In genomic region chr6:143115011-143115445, GRCm38 (mm10) we compare ENCODE assay signal across 8 mouse cellular contexts. TPM values are rescaled to one million over a fixed set of nuclear protein-coding genes. Genes with fewer than 3 reads are reported as not detected.
DNase-seq lines count a peak whose midpoint lies in the region; ATAC-seq and TF ChIP-seq lines count a peak whose summit lies in the region.

No protein-coding gene starts in this region.

- H3K4me2 ChIP-seq in heart, embryonic 13.5 days = peak overlapping the region; percentile 20; the same call in 1 of the 2 replicates
- peak overlapping the region; percentile 42 for H3K4me2 ChIP-seq in liver, embryonic 11.5 days

- peaks cover 9% of the 10 kb centered on the region for H3K4me1 ChIP-seq in heart, embryonic 13.5 days
- H3K4me1 ChIP-seq in liver, embryonic 11.5 days (replicated peaks; ENCODE audit: control insufficient read depth, insufficient read depth, low read length) = peaks cover 6% of the 10 kb centered on the region

- no peaks in the 10 kb centered on the region for H3K36me3 ChIP-seq in heart, embryonic 13.5 days
- no peaks in the 10 kb centered on the region for H3K36me3 ChIP-seq in liver, embryonic 11.5 days (ENCODE audit: control insufficient read depth, insufficient read depth, low read length)
- no peaks in the 10 kb centered on the region for H3K36me3 ChIP-seq in splenic B cell, adult 2 months (ENCODE audit: control insufficient read depth, insufficient read depth, low read length, poor library complexity, severe bottlenecking)

- H3K9me3 ChIP-seq in heart, embryonic 13.5 days = no peaks in the 10 kb centered on the region
- H3K9me3 ChIP-seq in liver, embryonic 11.5 days (ENCODE audit: control insufficient read depth, low read length) = no peaks in the 10 kb centered on the region

- DNase-seq in heart, postnatal 4 days = no peak
- DNase-seq in liver, embryonic 11.5 days (ENCODE audit: low spot score) = no peak
- DNase-seq in splenic B cell, adult 2 months (ENCODE audit: low read depth, low spot score) = peak; percentile 56
- no peak for DNase-seq in right cerebral cortex, postnatal 10 days (ENCODE audit: low spot score in 2 of 2)
- DNase-seq in cerebellum, adult 8-10 months = no peak
- no peak for DNase-seq in layer of hippocampus, adult 2 months (ENCODE audit: low spot score in 2 of 2)

- 26% methylated on average over 9 of the region's 9 CpGs for WGBS in heart, embryonic 13.5 days
- 25% methylated on average over 9 of the region's 9 CpGs for WGBS in liver, embryonic 11.5 days

- no peaks in the 10 kb centered on the region for H3K27me3 ChIP-seq in heart, embryonic 13.5 days (replicated peaks)
- no peaks in the 10 kb centered on the region for H3K27me3 ChIP-seq in liver, embryonic 11.5 days (replicated peaks; ENCODE audit: control insufficient read depth, insufficient read depth, low read length)
- no peaks in the 10 kb centered on the region for H3K27me3 ChIP-seq in splenic B cell, adult 2 months (ENCODE audit: control insufficient read depth, insufficient read depth, low read length, poor library complexity, severe bottlenecking)

- no peak for ATAC-seq in heart, embryonic 13.5 days (ENCODE audit: extremely low read depth, insufficient number of reproducible peaks, low FRiP score, low TSS enrichment)
- ATAC-seq in erythroid progenitor cell, adult 5-6 weeks (replicated peaks; ENCODE audit: low FRiP score, poor library complexity, severe bottlenecking) = peak; percentile 68; the same call in 1 of the 2 replicates
- peak; percentile 92 for ATAC-seq in liver, embryonic 11.5 days (replicated peaks; ENCODE audit: low FRiP score)

- H3K9ac ChIP-seq in heart, embryonic 13.5 days = peak overlapping the region; percentile 52; the same call in 1 of the 2 replicates
- no peak overlapping the region for H3K9ac ChIP-seq in liver, embryonic 11.5 days (ENCODE audit: low read depth, low read length)

- H3K27ac ChIP-seq in heart, embryonic 13.5 days (replicated peaks) = peak overlapping the region; percentile 37; the same call in 1 of the 2 replicates
- peak overlapping the region; percentile 52 for H3K27ac ChIP-seq in liver, embryonic 11.5 days (ENCODE audit: low read depth, low read length)
- no peak overlapping the region for H3K27ac ChIP-seq in layer of hippocampus, adult 2 months

- no peak overlapping the region for H3K4me3 ChIP-seq in heart, embryonic 13.5 days
- no peak overlapping the region for H3K4me3 ChIP-seq in liver, embryonic 11.5 days (ENCODE audit: low read depth, low read length)
- H3K4me3 ChIP-seq in layer of hippocampus, adult 2 months = no peak overlapping the region

- no peak for TF ChIP-seq CTCF in layer of hippocampus, adult 2 months (conservative IDR thresholded peaks at IDR 0.05)

RNA-seq across cellular contexts. Expression of gene C2cd5, which starts 15.1 kb away (rescaled TPM):
- 16.5 and 18.1 TPM in 2 replicates for polyA plus RNA-seq in heart, embryonic 13.5 days (2015; fragmentation: Nextera tagmentation; extraction: Ambion mirVana)
- total RNA-seq in heart, postnatal 4 days (2021) = 10 to 100 TPM; 21.5 to 24.9 TPM
- total RNA-seq in erythroid progenitor cell, adult 5-6 weeks (2015; ENCODE audit: low replicate concordance) = 103 and 135 TPM in 2 replicates
- 105 and 112 TPM in 2 replicates for total RNA-seq in erythroid progenitor cell, adult 5-6 weeks (2017; ENCODE audit: low replicate concordance)
- 24.1 and 25.0 TPM in 2 replicates for polyA plus RNA-seq in liver, embryonic 11.5 days (2014; fragmentation: Nextera tagmentation; extraction: Ambion mirVana)
- total RNA-seq in layer of hippocampus, adult 2 months (2021) = 100 to 1,000 TPM; 106 to 108 TPM

RNA-seq across cellular contexts. Expression of gene Etnk1, which starts 52.0 kb away (rescaled TPM):
- polyA plus RNA-seq in heart, embryonic 13.5 days (2015; fragmentation: Nextera tagmentation; extraction: Ambion mirVana) = 11.0 and 12.0 TPM in 2 replicates
- 10 to 100 TPM; 27.0 to 28.1 TPM for total RNA-seq in heart, postnatal 4 days (2021)
- total RNA-seq in erythroid progenitor cell, adult 5-6 weeks (2015; ENCODE audit: low replicate concordance) = 37.1 and 59.1 TPM in 2 replicates
- 44.7 and 50.4 TPM in 2 replicates for total RNA-seq in erythroid progenitor cell, adult 5-6 weeks (2017; ENCODE audit: low replicate concordance)
- 20.0 and 23.6 TPM in 2 replicates for polyA plus RNA-seq in liver, embryonic 11.5 days (2014; fragmentation: Nextera tagmentation; extraction: Ambion mirVana)
- 100 to 1,000 TPM; 173 to 175 TPM for total RNA-seq in layer of hippocampus, adult 2 months (2021)
